Mouse (Mus musculus) cerebellum, adult 2 months (tissue): Measurements from ENCODE around the gene Cdh23.

Experiments
- CTCF ChIP-seq: fragments of 200-500 bp; IDR thresholded peaks from 2 replicates; pipeline ENCODE4 v1.5.1; 2011; ENCODE audit warnings: low read depth, mild to moderate bottlenecking, control low read depth, low read length, moderate library complexity, borderline replicate concordance; ENCODE audit not compliant: insufficient read depth
- POLR2A ChIP-seq: fragments of 200-500 bp; IDR thresholded peaks from 2 replicates; pipeline ENCODE4 v1.6.1; 2011; ENCODE audit warnings: low read length, control low read depth, borderline replicate concordance; ENCODE audit not compliant: insufficient read depth

DNA sequence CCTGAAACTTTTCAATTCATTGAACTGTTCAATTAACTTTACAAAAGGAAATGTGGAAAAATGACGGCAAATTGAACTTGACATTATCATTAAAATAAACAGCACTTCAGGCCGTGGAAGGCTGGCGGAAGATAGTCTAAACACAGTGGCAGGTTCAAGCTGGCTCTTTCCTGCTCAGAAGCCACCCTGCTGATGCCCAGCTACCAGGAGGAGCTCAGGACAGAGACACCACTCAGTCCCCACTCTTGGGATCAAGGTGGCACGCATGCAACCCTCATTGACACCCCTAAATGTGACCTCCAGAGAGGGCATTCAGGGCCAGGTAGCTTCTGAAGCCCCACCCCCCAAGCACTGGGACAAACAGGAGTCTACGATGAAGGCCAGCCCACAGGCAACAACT is 89.1 kb downstream of the Cdh23 start:
- no peak for TF ChIP-seq CTCF
- TF ChIP-seq POLR2A, result no peak
